Mouse (Mus musculus) heart, embryonic 13.5 days (tissue): ENCODE measurements around the gene Dmrtb1. TPM values are rescaled to one million over a fixed set of nuclear protein-coding genes. Genes with fewer than 3 reads are reported as not detected.

Experiments used
- ATAC-seq: fragments of 200-750 bp; cut with Nextera tagmentation; 2 replicates; pipeline ENCODE4 v1.8.0; 2017; ENCODE audit warnings: moderate TSS enrichment; ENCODE audit not compliant: insufficient number of reproducible peaks, low FRiP score, low TSS enrichment; ENCODE audit errors: extremely low read depth
- H3K27ac ChIP-seq: fragments of 300-500 bp; sonication (generic); replicated peaks from 2 replicates; pipeline ENCODE4 v1.5.1; 2015; ENCODE audit warnings: moderate library complexity, mild to moderate bottlenecking, inconsistent platforms
- H3K27me3 ChIP-seq: fragments of 300-500 bp; sonication (generic); replicated peaks from 2 replicates; pipeline ENCODE4 v1.6.1; 2015; ENCODE audit warnings: mild to moderate bottlenecking, inconsistent platforms
- H3K36me3 ChIP-seq: fragments of 300-500 bp; sonication (generic); 2 replicates; pipeline ENCODE4 v1.6.1; 2015; ENCODE audit warnings: mild to moderate bottlenecking, inconsistent platforms
- H3K4me1 ChIP-seq: fragments of 300-500 bp; sonication (generic); 2 replicates; pipeline ENCODE4 v1.6.1; 2015; ENCODE audit warnings: inconsistent platforms
- H3K4me2 ChIP-seq: fragments of 300-500 bp; sonication (generic); 2 replicates; pipeline ENCODE4 v1.6.1; 2015; ENCODE audit warnings: inconsistent platforms, mild to moderate bottlenecking, moderate library complexity
- H3K4me3 ChIP-seq: fragments of 300-500 bp; sonication (generic); 2 replicates; pipeline ENCODE4 v1.5.1; 2015; ENCODE audit warnings: moderate library complexity, mild to moderate bottlenecking, inconsistent platforms
- H3K9ac ChIP-seq: fragments of 300-500 bp; sonication (generic); 2 replicates; pipeline ENCODE4 v1.6.1; 2015; ENCODE audit warnings: inconsistent platforms, mild to moderate bottlenecking, moderate library complexity
- H3K9me3 ChIP-seq: fragments of 300-500 bp; sonication (generic); 2 replicates; pipeline ENCODE4 v1.6.1; 2016; ENCODE audit warnings: inconsistent platforms
- WGBS: fragments of 180-500 bp; shearing (Covaris S2); methylation state at CpG from one replicate; pipeline ENCODE4 v1.1.7; 2015; ENCODE audit warnings: mixed read lengths; 5-methylcytosine and 5-hydroxymethylcytosine counted together
- polyA plus RNA-seq: library from polyadenylated mRNA; unstranded; fragments of >200 nt; fragmentation: Nextera tagmentation; extraction: Ambion mirVana; gene quantifications from 2 replicates; pipeline ENCODE4 v1.2.1, GENCODE M21; 2015

Gene Dmrtb1
- polyA plus RNA-seq, 1 experiment from 2014 or later, result 0.11 TPM

DNA sequence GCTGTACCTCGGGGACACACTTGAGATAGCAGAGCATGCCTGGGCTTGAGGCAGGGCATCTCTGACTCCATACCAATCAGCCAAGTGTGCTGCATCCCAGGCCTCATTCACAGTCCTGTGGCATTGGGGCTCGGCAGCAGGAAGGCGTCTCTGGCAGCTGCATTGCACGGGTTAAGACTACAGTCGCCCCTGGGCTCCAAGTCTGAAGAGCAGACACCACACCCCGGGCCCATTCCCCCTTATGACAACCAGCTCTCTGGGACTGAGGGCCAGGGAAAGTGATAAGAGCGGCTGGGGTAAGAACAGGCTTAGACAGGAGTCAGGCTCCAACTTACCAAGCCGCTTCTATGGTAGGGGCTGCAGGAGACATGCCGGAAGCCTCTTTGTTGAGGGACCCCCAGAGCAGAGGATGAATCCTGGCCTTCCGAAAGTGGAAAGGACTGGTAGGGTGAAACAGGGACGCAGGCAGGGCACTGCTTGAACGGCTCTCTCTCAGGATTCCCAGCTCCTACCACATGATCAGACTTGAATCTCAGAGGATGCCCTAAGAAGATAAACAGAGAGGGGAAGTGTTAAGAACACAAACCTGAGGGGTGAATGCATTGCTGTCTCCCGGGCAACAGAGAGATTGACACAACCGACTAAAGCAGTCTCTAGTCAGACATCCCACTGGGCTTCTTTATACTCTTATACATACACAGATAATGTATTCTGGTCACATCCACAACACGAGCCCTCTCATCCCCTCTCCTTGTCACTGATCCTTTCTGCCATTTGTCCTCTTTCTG lies 3.5 kb downstream of the Dmrtb1 start:
- ATAC-seq, result no peak
- Histone ChIP-seq H3K36me3 (no peaks in the 10 kb centered on the region), H3K4me1 (peaks cover 6% of the 10 kb centered on the region), H3K4me3 (no peak overlapping the region), H3K4me2 (no peak overlapping the region), H3K9me3 (no peaks in the 10 kb centered on the region), H3K9ac (no peak overlapping the region), H3K27ac (no peak overlapping the region), H3K27me3 (peaks cover 41% of the 10 kb centered on the region)
- WGBS, result 27% methylated on average over 15 of the region's 15 CpGs

- Histone ChIP-seq H3K27me3 (peaks cover 66% of the 10 kb centered on the region), H3K4me2 (no peak overlapping the region), H3K27ac (no peak overlapping the region), H3K4me1 (peaks cover 12% of the 10 kb centered on the region), H3K4me3 (no peak overlapping the region), H3K9ac (no peak overlapping the region), H3K9me3 (no peaks in the 10 kb centered on the region), H3K36me3 (no peaks in the 10 kb centered on the region)
- no peak for ATAC-seq
- WGBS, result 62% methylated on average over 10 of the region's 10 CpGs
Measured at GRCm38 (mm10) chr4:107675645-107676044, 8.4 kb downstream of the Dmrtb1 start.

- ATAC-seq, result no peak
- no peak overlapping the region for H3K4me2 ChIP-seq
- H3K27me3 ChIP-seq, result peaks cover 74% of the 10 kb centered on the region
- no peaks in the 10 kb centered on the region for H3K36me3 ChIP-seq
- no peaks in the 10 kb centered on the region for H3K9me3 ChIP-seq
- WGBS, result 31% methylated on average over 5 of the region's 5 CpGs
- no peak overlapping the region for H3K4me3 ChIP-seq
- H3K4me1 ChIP-seq, result peaks cover 7% of the 10 kb centered on the region
- no peak overlapping the region for H3K9ac ChIP-seq
- no peak overlapping the region for H3K27ac ChIP-seq
Measured at GRCm38 (mm10) chr4:107674322-107674644, 9.7 kb downstream of the Dmrtb1 start.

GRCm38 (mm10) chr4:107673638-107674321 lies 10.2 kb downstream of the Dmrtb1 start:
- Histone ChIP-seq H3K36me3 (no peaks in the 10 kb centered on the region), H3K9me3 (no peaks in the 10 kb centered on the region), H3K4me2 (0 out of 2 replicates have a peak overlapping the region, but pooled peaks have one; percentile 4), H3K4me1 (peaks cover 7% of the 10 kb centered on the region), H3K27me3 (peaks cover 70% of the 10 kb centered on the region), H3K27ac (no peak overlapping the region), H3K9ac (no peak overlapping the region), H3K4me3 (no peak overlapping the region)
- peak; percentile 58; the same call in 1 of the 2 replicates for ATAC-seq
- WGBS, result 22% methylated on average over 23 of the region's 23 CpGs

DNA sequence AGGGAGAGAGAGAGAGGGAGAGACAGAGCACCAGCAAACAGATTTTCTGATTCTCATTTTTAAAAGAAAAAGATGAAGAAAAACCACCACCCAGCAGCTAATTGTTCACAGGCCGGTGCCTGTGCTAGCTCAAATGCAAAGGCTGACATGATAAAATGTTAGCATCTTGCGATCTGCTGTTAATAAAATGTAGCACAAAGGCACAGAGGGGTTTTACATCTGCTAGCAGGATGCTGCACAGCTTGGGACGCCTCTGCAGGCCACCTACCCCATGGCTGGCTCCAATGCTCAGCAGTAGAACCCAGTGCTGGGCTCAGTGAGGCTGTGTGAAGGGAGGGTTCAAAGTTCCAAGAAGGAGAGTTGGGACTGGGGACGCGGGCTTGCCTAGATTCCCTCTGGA lies 13.3 kb downstream of the Dmrtb1 start:
- Histone ChIP-seq H3K36me3 (no peaks in the 10 kb centered on the region), H3K27ac (no peak overlapping the region), H3K4me1 (peaks cover 7% of the 10 kb centered on the region), H3K4me2 (no peak overlapping the region), H3K4me3 (no peak overlapping the region), H3K9ac (no peak overlapping the region), H3K9me3 (no peaks in the 10 kb centered on the region), H3K27me3 (peaks cover 57% of the 10 kb centered on the region)
- WGBS, result 63% methylated on average over 5 of the region's 5 CpGs
- no peak for ATAC-seq

DNA sequence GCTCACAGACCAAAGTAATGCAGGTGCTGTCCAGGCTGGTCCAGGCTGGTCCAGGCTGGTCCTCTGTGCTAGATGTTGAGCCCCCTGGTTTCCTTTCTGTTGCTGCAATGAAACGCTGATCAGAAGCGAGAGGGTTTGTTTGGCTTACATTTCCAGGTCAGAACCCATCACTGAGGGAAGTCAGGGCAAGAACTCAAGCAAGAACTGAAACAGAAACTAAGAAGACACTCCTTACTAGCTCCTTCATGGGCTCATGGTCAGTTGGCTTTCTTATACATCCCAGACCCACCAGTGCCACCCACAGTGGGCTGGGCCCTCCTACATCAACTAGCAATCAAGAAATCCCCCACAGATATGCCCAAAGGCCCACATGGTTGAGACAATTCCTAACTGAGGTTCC lies 15.5 kb downstream of the Dmrtb1 start:
- Histone ChIP-seq H3K4me2 (no peak overlapping the region), H3K4me1 (no peaks in the 10 kb centered on the region), H3K4me3 (no peak overlapping the region), H3K27me3 (peaks cover 38% of the 10 kb centered on the region), H3K27ac (no peak overlapping the region), H3K9me3 (no peaks in the 10 kb centered on the region), H3K9ac (no peak overlapping the region), H3K36me3 (no peaks in the 10 kb centered on the region)
- no peak for ATAC-seq
- 86% methylated on average over 2 of the region's 2 CpGs for WGBS

GRCm38 (mm10) chr4:107660649-107661048 lies 23.4 kb downstream of the Dmrtb1 start:
- no peak overlapping the region for H3K4me3 ChIP-seq
- 82% methylated on average over 11 of the region's 11 CpGs for WGBS
- H3K4me2 ChIP-seq, result no peak overlapping the region
- ATAC-seq, result no peak
- no peak overlapping the region for H3K9ac ChIP-seq
- H3K27ac ChIP-seq, result no peak overlapping the region
- H3K27me3 ChIP-seq, result peaks cover 11% of the 10 kb centered on the region; the same call in 1 of the 2 replicates
- no peaks in the 10 kb centered on the region for H3K9me3 ChIP-seq
- no peaks in the 10 kb centered on the region for H3K4me1 ChIP-seq
- no peaks in the 10 kb centered on the region for H3K36me3 ChIP-seq

- H3K4me2 ChIP-seq, result no peak overlapping the region
- 68% methylated on average over 5 of the region's 5 CpGs for WGBS
- ATAC-seq, result no peak
Measured at GRCm38 (mm10) chr4:107653280-107653643, 30.8 kb downstream of the Dmrtb1 start.

DNA sequence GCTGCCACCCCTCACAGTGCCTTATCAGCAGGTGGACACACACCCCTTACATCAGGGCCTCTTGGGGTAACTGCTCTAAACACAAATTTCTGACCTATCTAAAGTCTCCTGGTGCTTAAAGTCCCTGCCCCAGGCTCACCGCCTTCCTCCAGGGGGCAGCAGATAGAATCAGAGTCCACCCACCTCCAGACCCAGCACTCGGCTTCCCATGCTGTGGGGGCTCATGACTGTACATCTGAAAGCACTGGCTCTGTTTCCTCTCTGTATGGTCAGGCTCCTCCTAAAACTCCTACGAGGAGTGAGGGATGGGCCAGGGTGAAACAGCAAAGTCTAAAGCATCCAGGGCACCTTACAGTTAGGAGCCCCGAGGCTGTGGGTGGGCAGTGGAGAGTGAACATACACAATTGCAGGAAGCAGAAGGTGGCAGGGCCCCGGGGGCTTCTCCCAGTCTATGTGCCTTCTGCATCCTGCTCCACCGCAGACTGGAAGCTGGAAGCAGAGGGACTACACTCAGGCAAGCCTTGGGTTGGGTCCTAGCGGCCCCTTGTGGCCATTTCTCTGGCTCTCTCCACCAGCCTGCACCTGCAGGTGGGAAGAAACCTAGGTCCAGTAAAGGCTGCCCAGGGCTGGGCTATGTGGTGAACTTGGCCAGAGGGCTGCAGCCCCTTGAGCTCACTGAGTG lies 31.3 kb downstream of the Dmrtb1 start:
- Histone ChIP-seq H3K4me1 (peaks cover 16% of the 10 kb centered on the region), H3K36me3 (no peaks in the 10 kb centered on the region), H3K4me3 (no peak overlapping the region), H3K27ac (no peak overlapping the region), H3K9ac (no peak overlapping the region), H3K4me2 (peak overlapping the region; percentile 50), H3K9me3 (no peaks in the 10 kb centered on the region), H3K27me3 (peaks cover 45% of the 10 kb centered on the region)
- no peak for ATAC-seq
- 9% methylated on average over 7 of the region's 7 CpGs for WGBS

More at GRCm38 (mm10) chr4:107653280-107653643, 30.8 kb downstream of the Dmrtb1 start:
- no peak overlapping the region for H3K4me3 ChIP-seq
- no peaks in the 10 kb centered on the region for H3K9me3 ChIP-seq
- peaks cover 16% of the 10 kb centered on the region for H3K4me1 ChIP-seq
- H3K36me3 ChIP-seq, result no peaks in the 10 kb centered on the region
- H3K9ac ChIP-seq, result no peak overlapping the region
- peaks cover 45% of the 10 kb centered on the region for H3K27me3 ChIP-seq
- H3K27ac ChIP-seq, result no peak overlapping the region

DNA sequence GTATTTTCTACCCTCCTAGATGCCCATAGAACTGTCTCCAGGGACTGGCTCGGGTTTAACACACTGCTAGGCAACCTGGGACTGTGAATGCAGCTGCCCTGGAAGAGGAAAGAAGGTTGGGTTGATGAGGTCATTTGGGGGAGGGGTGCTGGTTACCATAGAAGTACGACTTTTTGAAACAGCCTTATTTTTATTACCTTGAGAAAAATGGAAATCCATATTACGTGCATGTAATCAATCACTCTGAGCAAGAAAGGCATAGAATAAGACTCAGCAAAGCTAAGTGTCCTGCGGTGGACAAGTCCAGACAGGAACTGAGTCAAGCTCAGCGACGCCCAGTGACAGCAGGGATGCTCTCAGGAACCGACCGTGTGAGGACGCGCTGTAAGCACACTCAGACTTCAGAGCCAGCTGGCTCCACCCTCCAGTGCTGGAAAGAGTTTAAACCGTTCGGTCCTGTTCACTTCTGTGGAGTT lies 33.0 kb downstream of the Dmrtb1 start:
- WGBS, result 47% methylated on average over 12 of the region's 12 CpGs
- Histone ChIP-seq H3K9ac (no peak overlapping the region), H3K36me3 (no peaks in the 10 kb centered on the region), H3K4me2 (no peak overlapping the region), H3K9me3 (no peaks in the 10 kb centered on the region), H3K27ac (no peak overlapping the region), H3K4me3 (no peak overlapping the region), H3K27me3 (peaks cover 38% of the 10 kb centered on the region), H3K4me1 (peaks cover 16% of the 10 kb centered on the region)
- ATAC-seq, result no peak

DNA sequence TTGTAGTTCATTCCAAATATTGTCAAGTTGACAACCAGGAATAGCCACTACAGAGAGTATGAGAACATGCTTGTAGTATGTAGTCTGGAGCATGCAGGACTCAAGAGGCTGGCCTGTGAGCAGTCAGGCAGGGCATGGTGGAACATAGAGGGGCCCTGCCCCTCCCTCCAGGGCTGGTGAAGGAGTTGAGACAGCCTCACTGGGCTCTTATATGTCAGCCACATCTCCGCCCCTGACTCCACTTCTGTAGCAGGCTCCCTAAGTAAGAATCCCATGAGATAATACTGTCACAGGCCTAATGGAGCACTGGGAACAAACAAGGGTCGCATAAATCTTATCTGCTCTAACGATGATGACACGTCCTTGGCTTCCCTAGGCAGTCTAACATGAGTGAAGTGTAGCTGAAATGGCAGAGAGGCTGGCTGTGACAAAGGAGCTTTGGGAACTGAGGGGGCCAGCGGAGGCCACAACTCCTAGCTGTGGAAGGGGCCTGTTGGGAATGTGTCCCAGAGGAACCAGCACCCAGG lies 35.0 kb downstream of the Dmrtb1 start:
- Histone ChIP-seq H3K36me3 (no peaks in the 10 kb centered on the region), H3K9me3 (no peaks in the 10 kb centered on the region), H3K4me2 (no peak overlapping the region), H3K27ac (no peak overlapping the region), H3K9ac (peak overlapping the region; percentile 24; the same call in 1 of the 2 replicates), H3K4me3 (no peak overlapping the region), H3K4me1 (peaks cover 16% of the 10 kb centered on the region), H3K27me3 (peaks cover 19% of the 10 kb centered on the region)
- no peak for ATAC-seq
- WGBS, result 32% methylated on average over 5 of the region's 5 CpGs
